Mouse (Mus musculus) cerebellum, adult (tissue): ENCODE data around the gene Stap2.

Source experiments
- ATAC-seq: cut with Nextera tagmentation; 2 replicates; pipeline ENCODE4 v1.9.2; 2017; ENCODE audit warnings: mild to moderate bottlenecking, moderate library complexity, mixed read lengths; ENCODE audit not compliant: insufficient number of reproducible peaks, low FRiP score, low TSS enrichment

The Stap2 gene

DNA sequence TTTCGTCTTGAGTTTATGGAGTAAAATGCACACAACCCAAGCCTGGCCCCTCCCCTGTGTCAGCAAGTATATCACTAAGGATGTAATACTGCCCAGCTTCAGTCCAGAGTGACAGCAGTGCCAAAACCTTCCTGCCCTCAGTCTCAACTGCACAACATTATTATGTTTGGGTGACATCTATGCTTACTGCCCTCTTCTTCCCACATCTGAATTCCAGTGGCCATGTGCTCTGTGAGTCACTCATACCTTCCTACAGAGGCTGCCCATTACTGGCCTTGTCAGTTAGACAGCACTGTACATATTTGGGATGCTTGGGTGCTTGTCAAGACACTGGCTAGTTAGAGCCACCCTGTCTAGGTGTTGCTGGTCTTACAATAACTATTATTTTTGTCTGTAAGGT, 20.9 kb upstream of the Stap2 start:
- no peak for ATAC-seq

DNA sequence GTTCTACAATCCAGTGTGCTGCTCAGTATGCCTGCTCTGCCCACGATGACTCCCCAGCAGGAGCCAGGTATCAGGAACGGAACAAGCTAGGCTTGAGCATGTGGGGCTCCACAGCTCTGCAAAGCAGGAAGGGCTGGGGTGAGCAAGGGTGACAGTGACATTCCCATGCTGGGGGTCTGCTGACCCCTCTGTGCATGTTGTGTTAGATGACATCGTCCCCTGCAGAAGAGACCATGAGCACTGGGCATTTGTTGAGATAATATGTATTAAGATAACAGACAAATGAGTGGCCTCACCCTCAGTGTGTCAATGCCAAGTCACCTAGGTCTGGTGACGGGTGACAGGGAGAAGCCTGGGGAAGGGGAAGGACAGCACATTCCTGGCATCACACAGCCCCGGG, 19.5 kb upstream of the Stap2 start:
- no peak for ATAC-seq

GRCm38 (mm10) chr17:56024476-56024875, 19.1 kb upstream of the Stap2 start:
- no peak for ATAC-seq

- no peak for ATAC-seq
Measured at GRCm38 (mm10) chr17:56023386-56023785, 18.0 kb upstream of the Stap2 start.

- ATAC-seq = no peak
Measured at GRCm38 (mm10) chr17:56022989-56023290, 17.6 kb upstream of the Stap2 start.

DNA sequence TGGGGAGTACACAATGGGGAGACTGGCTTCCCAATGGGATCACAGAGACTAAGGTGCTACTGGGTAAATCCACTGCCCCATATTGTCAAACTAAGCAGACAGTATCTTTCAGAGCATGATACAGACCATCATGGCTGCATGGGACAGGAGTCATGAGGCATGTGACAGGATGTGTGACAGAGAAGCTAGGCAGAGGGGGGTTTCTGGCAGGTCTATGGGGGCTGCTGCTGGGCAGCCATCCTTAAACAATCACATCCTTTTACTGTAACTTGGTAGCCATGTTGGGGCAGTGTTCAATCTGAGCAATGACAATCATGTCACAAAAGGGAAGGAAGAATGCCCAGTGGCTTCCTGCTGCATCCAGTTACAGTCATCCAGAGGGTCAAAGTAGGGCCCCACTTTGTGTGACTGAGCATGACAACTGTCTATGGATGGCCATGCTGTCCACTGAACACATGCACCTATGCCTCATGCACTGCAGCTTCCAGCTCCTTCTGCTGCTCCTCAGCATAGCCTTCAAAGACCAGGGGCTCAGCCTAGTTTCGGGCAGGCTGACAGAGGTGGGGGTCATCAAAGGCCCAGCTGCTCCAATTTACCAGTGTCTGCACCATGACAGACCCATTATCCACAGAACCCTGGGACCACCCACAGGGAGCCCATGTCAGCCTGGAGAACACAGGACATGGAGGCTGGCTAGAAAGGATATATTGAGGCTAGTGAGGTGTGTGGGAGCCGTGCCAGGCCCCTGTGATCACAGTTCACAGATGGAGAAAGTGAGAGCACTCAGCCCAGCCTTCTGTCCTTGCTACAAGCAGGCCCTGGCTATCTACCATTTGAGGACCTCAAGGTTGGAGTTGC, 17.0 kb upstream of the Stap2 start:
- 0 out of 2 replicates have a peak, but pooled peaks have one; percentile 16 for ATAC-seq

GRCm38 (mm10) chr17:56021161-56021910, 16.0 kb upstream of the Stap2 start:
- no peak for ATAC-seq

DNA sequence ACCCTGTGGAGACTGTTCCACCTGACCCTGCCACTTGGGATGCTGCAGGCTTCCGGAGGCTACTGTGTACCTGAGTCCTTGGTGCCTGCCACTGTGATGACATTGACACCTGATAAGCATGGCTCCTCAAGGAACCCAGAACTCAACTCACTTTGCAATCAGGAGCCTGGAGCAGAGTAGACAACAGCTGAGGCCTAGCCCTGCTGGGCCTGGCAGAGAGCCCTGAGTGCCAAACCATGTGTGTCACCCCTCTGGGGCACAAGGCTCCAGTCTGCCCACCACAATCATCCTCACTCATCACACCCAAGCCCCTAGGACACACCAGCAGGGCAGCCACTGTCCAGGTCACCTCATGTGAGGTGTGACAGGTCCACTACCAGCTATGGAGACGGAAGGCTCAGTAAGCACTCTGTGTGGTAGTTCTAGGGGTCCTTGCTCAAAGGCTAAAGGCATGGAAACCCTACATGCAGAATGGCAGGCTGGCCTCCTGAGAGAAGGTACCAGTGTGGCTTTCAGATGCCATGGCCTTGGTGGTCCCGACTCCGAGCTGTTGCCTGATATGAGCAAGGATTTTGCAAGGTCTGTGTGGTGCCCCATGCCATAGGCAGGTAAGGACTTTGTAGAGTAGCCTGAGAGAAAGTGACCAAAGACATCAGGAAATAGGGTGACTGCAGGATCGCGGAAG, 15.2 kb upstream of the Stap2 start:
- no peak for ATAC-seq

GRCm38 (mm10) chr17:56018347-56019131, 13.2 kb upstream of the Stap2 start:
- ATAC-seq = peak; percentile 64; the same call in 1 of the 2 replicates

GRCm38 (mm10) chr17:56017848-56018247, 12.5 kb upstream of the Stap2 start:
- ATAC-seq = no peak

- ATAC-seq = no peak
Measured at GRCm38 (mm10) chr17:56016793-56017785, 11.7 kb upstream of the Stap2 start.

GRCm38 (mm10) chr17:56016382-56016781, 11.0 kb upstream of the Stap2 start:
- no peak for ATAC-seq

- no peak for ATAC-seq
Measured at GRCm38 (mm10) chr17:56015293-56015692, 9.9 kb upstream of the Stap2 start.

- ATAC-seq = no peak
Measured at GRCm38 (mm10) chr17:56011441-56011840, 6.1 kb upstream of the Stap2 start.

- ATAC-seq = no peak
Measured at GRCm38 (mm10) chr17:56010681-56011080, 5.3 kb upstream of the Stap2 start.

GRCm38 (mm10) chr17:56010255-56010654, 4.9 kb upstream of the Stap2 start:
- ATAC-seq = no peak

- ATAC-seq = no peak
Measured at GRCm38 (mm10) chr17:56009962-56010240, 4.5 kb upstream of the Stap2 start.

DNA sequence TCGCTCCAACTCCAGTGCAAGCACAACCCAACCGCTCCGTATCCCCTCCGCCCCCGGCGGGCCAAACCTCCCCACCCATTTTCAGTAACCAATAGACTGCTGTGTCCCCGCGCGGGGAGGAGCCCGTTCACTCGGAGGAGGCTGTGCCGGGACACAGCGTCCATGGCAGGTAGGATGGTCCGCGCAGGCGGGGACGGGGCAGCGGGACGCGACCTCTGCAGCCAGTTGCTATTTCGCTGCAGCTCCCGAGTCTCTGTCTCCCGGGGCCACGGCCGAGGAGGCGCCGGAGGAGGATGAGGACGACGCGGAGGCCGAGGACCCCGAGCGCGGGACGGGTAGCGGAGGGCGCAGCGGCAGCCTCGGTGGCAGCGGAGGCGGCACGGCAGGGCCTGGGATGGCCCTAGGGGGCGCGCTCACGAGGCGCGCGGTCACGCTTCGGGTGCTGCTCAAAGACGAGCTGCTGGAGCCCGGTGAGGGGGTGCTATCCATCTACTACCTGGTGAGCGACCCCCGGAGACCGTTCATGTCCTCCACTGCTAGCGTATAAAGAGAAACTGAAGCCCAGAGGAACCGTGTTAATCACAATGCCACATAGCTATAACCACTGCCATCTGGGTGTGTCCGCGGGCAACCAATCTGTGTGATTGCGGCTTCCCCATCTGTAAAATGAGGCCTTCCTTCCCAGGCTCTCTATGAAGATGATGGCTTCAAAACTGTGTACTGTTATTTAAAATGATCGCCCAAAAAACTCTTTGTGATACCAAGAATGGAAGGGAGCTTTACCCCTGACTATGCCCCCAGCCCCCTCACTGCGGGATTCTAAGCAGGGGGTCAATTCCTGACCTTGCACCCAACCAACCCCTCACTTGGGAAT, 3.9 kb upstream of the Stap2 start:
- peak; percentile 83 for ATAC-seq
